Mouse (Mus musculus): Measurements from ENCODE around the gene Smim17.

- TF ChIP-seq CTCF (IDR thresholded peaks at IDR 0.05; ENCODE audit: borderline replicate concordance, insufficient read depth, low read depth, low read length) = no peak
- TF ChIP-seq POLR2A (IDR thresholded peaks at IDR 0.05; ENCODE audit: borderline replicate concordance, insufficient read depth, low read length) = no peak
These were observed 11.5 kb downstream of the Smim17 start, which contains the start of gene Gm20715 for GRCm38 (mm10) chr7:6410043-6410442.

Measured in cerebellum, adult 2 months (tissue).